In the genomic region with DNA sequence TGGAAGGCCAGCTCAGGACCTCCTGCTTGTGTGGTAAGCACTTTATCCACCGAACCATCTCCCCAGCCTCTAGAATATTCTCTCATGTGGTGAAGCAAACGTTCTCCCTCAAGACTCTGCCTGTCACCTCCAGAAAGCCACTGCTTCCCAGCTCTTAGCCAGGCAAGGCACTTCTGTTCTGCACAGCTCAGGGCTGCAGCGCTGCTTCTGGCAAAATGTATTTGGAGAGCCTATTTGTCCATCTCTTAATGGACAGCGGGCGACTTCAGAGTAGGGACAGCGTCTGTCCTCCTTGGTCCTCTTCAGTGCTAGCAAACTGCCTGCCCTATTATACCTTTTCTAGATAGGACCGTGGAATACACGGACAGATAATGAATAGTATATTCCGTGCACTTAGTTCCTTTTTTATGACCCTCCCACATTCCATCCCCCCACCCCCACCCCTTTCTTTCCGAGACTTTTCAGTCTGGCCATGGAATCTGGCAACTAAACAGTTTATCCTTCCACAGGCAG, we compare ENCODE assay signal across 14 mouse cellular contexts. TPM values are rescaled to one million over a fixed set of nuclear protein-coding genes. Genes with fewer than 3 reads are reported as not detected.
DNase-seq lines count a peak whose midpoint lies in the region; ATAC-seq and TF ChIP-seq lines count a peak whose summit lies in the region.
"Had no signal": no experiment of that assay in that cellular context is flagged by ENCODE, and none has a peak within 500 bp of the region (broad histone marks: within the 10 kb centered on the region; RNA-seq: fewer than 3 reads in every experiment).

No protein-coding gene starts in this region.

- H3K9ac ChIP-seq in kidney, postnatal 0 days (ENCODE audit: low read depth, low read length): no peak overlapping the region
- peak overlapping the region; percentile 16; the same call in 1 of the 2 replicates for H3K9ac ChIP-seq in limb, embryonic 14.5 days (ENCODE audit: low read depth, low read length, severe bottlenecking)
- H3K9ac ChIP-seq: heart, embryonic 12.5 days; liver, embryonic 12.5 days had no signal

- ATAC-seq in cerebellum, adult (ENCODE audit: insufficient number of reproducible peaks, low FRiP score, low TSS enrichment): no peak
- no peak for ATAC-seq in kidney, postnatal 0 days (replicated peaks; ENCODE audit: low FRiP score, low read depth)
- no peak; the same call in 1 of the 2 replicates for ATAC-seq in limb, embryonic 14.5 days (ENCODE audit: low FRiP score, low read depth)
- ATAC-seq: liver, embryonic 12.5 days had no signal

- no peaks in the 10 kb centered on the region for H3K9me3 ChIP-seq in kidney, postnatal 0 days (replicated peaks; ENCODE audit: low read length)
- H3K9me3 ChIP-seq in limb, embryonic 14.5 days (ENCODE audit: control insufficient read depth, low read length): 0 out of 2 replicates have a peak, but pooled peaks cover 4% of the 10 kb centered on the region
- H3K9me3 ChIP-seq: liver, embryonic 12.5 days had no signal

- H3K36me3 ChIP-seq in kidney, postnatal 0 days (ENCODE audit: insufficient read depth, low read length): no peaks in the 10 kb centered on the region
- H3K36me3 ChIP-seq in limb, embryonic 14.5 days (ENCODE audit: control insufficient read depth, insufficient read depth, low read length): no peaks in the 10 kb centered on the region
- H3K36me3 ChIP-seq: heart, embryonic 12.5 days had no signal

- TF ChIP-seq POLR2A in brain, embryonic 14.5 days (IDR thresholded peaks at IDR 0.05; ENCODE audit: borderline replicate concordance, extremely low read depth, insufficient read depth, insufficient read length, poor library complexity, severe bottlenecking): no peak
- TF ChIP-seq POLR2A in limb, embryonic 14.5 days (IDR thresholded peaks at IDR 0.05; ENCODE audit: borderline replicate concordance, extremely low read depth, insufficient read depth, insufficient read length): no peak

- H3K4me3 ChIP-seq in kidney, postnatal 0 days (replicated peaks; ENCODE audit: low read depth, low read length): no peak overlapping the region
- H3K4me3 ChIP-seq in limb, embryonic 14.5 days (replicated peaks; ENCODE audit: low read length): no peak overlapping the region
- H3K4me3 ChIP-seq: heart, embryonic 12.5 days had no signal

- WGBS in kidney, postnatal 0 days: 63% methylated on average over 10 of the region's 10 CpGs
- WGBS in limb, embryonic 14.5 days: 57% methylated on average over 10 of the region's 10 CpGs

- no peaks in the 10 kb centered on the region for H3K27me3 ChIP-seq in kidney, postnatal 0 days (ENCODE audit: insufficient read depth, low read length)
- H3K27me3 ChIP-seq in limb, embryonic 14.5 days (ENCODE audit: control insufficient read depth, insufficient read depth, low read length): no peaks in the 10 kb centered on the region
- H3K27me3 ChIP-seq: heart, embryonic 12.5 days had no signal

- H3K4me2 ChIP-seq in kidney, postnatal 0 days (ENCODE audit: low read length): peak overlapping the region; percentile 15; the same call in 1 of the 2 replicates
- peak overlapping the region; percentile 35 for H3K4me2 ChIP-seq in limb, embryonic 14.5 days (replicated peaks; ENCODE audit: low read depth, low read length, severe bottlenecking)
- H3K4me2 ChIP-seq: heart, embryonic 12.5 days had no signal

- DNase-seq in cerebellum, postnatal 14 days: peak; percentile 21 to 36
- DNase-seq in kidney, postnatal 0 days (ENCODE audit: low spot score): no peak
- DNase-seq in kidney, postnatal 14 days: no peak
- peak; percentile 19 for DNase-seq in brain, embryonic 14.5 days (ENCODE audit: low read depth)
- no peak for DNase-seq in limb, embryonic 14.5 days (ENCODE audit: low spot score)
- DNase-seq in frontal cortex, adult 2 months (ENCODE audit: extremely low spot score in 1 of 2, low spot score in 1 of 2): no peak
- no peak for DNase-seq in adrenal gland, postnatal 4 days (ENCODE audit: low spot score in 2 of 2)
- DNase-seq: gastrocnemius, postnatal 14 days; kidney, adult 8-10 months; thymus, postnatal 36 days had no signal

- no peak overlapping the region for H3K27ac ChIP-seq in kidney, postnatal 0 days
- peak overlapping the region; percentile 28; the same call in 1 of the 2 replicates for H3K27ac ChIP-seq in limb, embryonic 14.5 days (replicated peaks; ENCODE audit: low read depth, low read length)
- H3K27ac ChIP-seq: liver, embryonic 12.5 days had no signal

- TF ChIP-seq CTCF in kidney, postnatal 0 days (IDR thresholded peaks at IDR 0.05; ENCODE audit: low read depth): no peak
- no peak for TF ChIP-seq CTCF in brain, embryonic 14.5 days (IDR thresholded peaks at IDR 0.05; ENCODE audit: borderline replicate concordance, extremely low read depth, insufficient read depth, insufficient read length)

- H3K4me1 ChIP-seq in kidney, postnatal 0 days (replicated peaks; ENCODE audit: insufficient read depth, low read length): 0 out of 2 replicates have a peak, but pooled peaks cover 4% of the 10 kb centered on the region
- peaks cover 16% of the 10 kb centered on the region for H3K4me1 ChIP-seq in limb, embryonic 14.5 days (ENCODE audit: control insufficient read depth, insufficient read depth, low read length)

RNA-seq across cellular contexts. Expression of a gene that starts 1.5 kb away (rescaled TPM):
- 0.16 and 0.27 TPM in 2 replicates for polyA plus RNA-seq in kidney, postnatal 0 days (2015; fragmentation: Nextera tagmentation; extraction: Ambion mirVana)
- polyA plus RNA-seq in brain, embryonic 14.5 days (2012; rRNA removed): 0.11 and 0.12 TPM in 2 replicates
- polyA plus RNA-seq in limb, embryonic 14.5 days (2012; rRNA removed): 0.25 and 0.29 TPM in 2 replicates
- 0.48 and 0.65 TPM in 2 replicates for polyA plus RNA-seq in limb, embryonic 14.5 days (2014; fragmentation: Nextera tagmentation; extraction: Ambion mirVana)
- polyA plus RNA-seq in frontal cortex, adult 2 months (2012; rRNA removed): 0.04 and 0.08 TPM in 2 replicates
- total RNA-seq in adrenal gland, postnatal 4 days (2021): 1 to 10 TPM in 1 of 2 experiments, under 1 TPM in 1; 0.62 to 2.0 TPM

RNA-seq across cellular contexts. Expression of a gene that starts 14.9 kb away (rescaled TPM):
- not detected in 2 replicates for polyA plus RNA-seq in kidney, postnatal 0 days (2015; fragmentation: Nextera tagmentation; extraction: Ambion mirVana)
- polyA plus RNA-seq in brain, embryonic 14.5 days (2012; rRNA removed): 0.01 TPM in 2 replicates
- polyA plus RNA-seq in limb, embryonic 14.5 days (2012; rRNA removed): 0.04 and 0.16 TPM in 2 replicates
- 0.07 and 0.08 TPM in 2 replicates for polyA plus RNA-seq in limb, embryonic 14.5 days (2014; fragmentation: Nextera tagmentation; extraction: Ambion mirVana)
- polyA plus RNA-seq in frontal cortex, adult 2 months (2012; rRNA removed): 0.10 and 0.11 TPM in 2 replicates
- total RNA-seq in adrenal gland, postnatal 4 days (2021): 1 to 10 TPM; 1.5 to 3.1 TPM
- polyA plus RNA-seq: neural tube, embryonic 11.5 days had no signal

Comparison
In these comparisons a context has a peak if more than half of its experiments do, and no peak if none do; other contexts are left out.
1. DNase-seq: peak in cerebellum, postnatal 14 days (2 of 2) and brain, embryonic 14.5 days (single experiment); none in kidney, postnatal 0 days (single experiment), kidney, postnatal 14 days (single experiment), limb, embryonic 14.5 days (single experiment), frontal cortex, adult 2 months (0 of 2) and adrenal gland, postnatal 4 days (0 of 2).